Mouse (Mus musculus) kidney, embryonic 15.5 days (tissue): ENCODE measurements around the gene Tulp4. TPM values are rescaled to one million over a fixed set of nuclear protein-coding genes. Genes with fewer than 3 reads are reported as not detected.

ENCODE experiments used
- ATAC-seq: fragments of 200-750 bp; cut with Nextera tagmentation; replicated peaks from 2 replicates; pipeline ENCODE4 v1.8.0; 2017; ENCODE audit warnings: moderate TSS enrichment; ENCODE audit not compliant: low FRiP score
- H3K27ac ChIP-seq: fragments of 300-500 bp; sonication (generic); 2 replicates; pipeline ENCODE4 v1.5.1; 2015; ENCODE audit warnings: mild to moderate bottlenecking, inconsistent platforms
- H3K27me3 ChIP-seq: fragments of 300-500 bp; sonication (generic); 2 replicates; pipeline ENCODE4 v1.6.1; 2015; ENCODE audit warnings: inconsistent platforms
- H3K36me3 ChIP-seq: fragments of 300-500 bp; sonication (generic); 2 replicates; pipeline ENCODE4 v1.6.1; 2015; ENCODE audit warnings: inconsistent platforms
- H3K4me1 ChIP-seq: fragments of 300-500 bp; sonication (generic); 2 replicates; pipeline ENCODE4 v1.6.1; 2015; ENCODE audit warnings: inconsistent platforms
- H3K4me2 ChIP-seq: fragments of 300-500 bp; sonication (generic); 2 replicates; pipeline ENCODE4 v1.6.1; 2015; ENCODE audit warnings: moderate library complexity, mild to moderate bottlenecking, inconsistent platforms
- H3K4me3 ChIP-seq: fragments of 300-500 bp; sonication (generic); replicated peaks from 2 replicates; pipeline ENCODE4 v1.5.1; 2015; ENCODE audit warnings: mild to moderate bottlenecking, inconsistent platforms
- H3K9ac ChIP-seq: fragments of 300-500 bp; sonication (generic); 2 replicates; pipeline ENCODE4 v1.6.1; 2015; ENCODE audit warnings: mild to moderate bottlenecking, inconsistent platforms
- H3K9me3 ChIP-seq: fragments of 300-500 bp; sonication (generic); replicated peaks from 2 replicates; pipeline ENCODE4 v1.6.1; 2016; ENCODE audit warnings: inconsistent platforms
- WGBS: fragments of 180-500 bp; shearing (Covaris S2); methylation state at CpG from one replicate; pipeline ENCODE4 v1.1.7; 2015; ENCODE audit warnings: mixed read lengths; 5-methylcytosine and 5-hydroxymethylcytosine counted together
- polyA plus RNA-seq: library from polyadenylated mRNA; unstranded; fragments of >200 nt; fragmentation: Nextera tagmentation; extraction: Ambion mirVana; gene quantifications from 2 replicates; pipeline ENCODE4 v1.2.1, GENCODE M21; 2015

Tulp4 gene
- polyA plus RNA-seq, 1 experiment from 2014 or later: 75.0 TPM

GRCm38 (mm10) chr17:6128039-6128438, 21.8 kb downstream of the Tulp4 start:
- no peak overlapping the region for H3K9ac ChIP-seq
- H3K4me1 ChIP-seq: no peaks in the 10 kb centered on the region
- no peaks in the 10 kb centered on the region for H3K27me3 ChIP-seq
- H3K27ac ChIP-seq: no peak overlapping the region
- H3K4me3 ChIP-seq: no peak overlapping the region
- no peaks in the 10 kb centered on the region for H3K9me3 ChIP-seq
- H3K36me3 ChIP-seq: peaks cover 17% of the 10 kb centered on the region
- no peak overlapping the region for H3K4me2 ChIP-seq
- 50% methylated on average over 3 of the region's 3 CpGs for WGBS
- no peak for ATAC-seq

- Histone ChIP-seq H3K27me3 (no peaks in the 10 kb centered on the region), H3K27ac (no peak overlapping the region)
- ATAC-seq: no peak
Observed at GRCm38 (mm10) chr17:6129361-6129760, 23.1 kb downstream of the Tulp4 start.

GRCm38 (mm10) chr17:6131083-6131482, 24.8 kb downstream of the Tulp4 start:
- ATAC-seq: no peak
- no peak overlapping the region for H3K27ac ChIP-seq
- H3K4me2 ChIP-seq: no peak overlapping the region
- no peaks in the 10 kb centered on the region for H3K4me1 ChIP-seq
- 96% methylated on average over 3 of the region's 3 CpGs for WGBS
- H3K9me3 ChIP-seq: no peaks in the 10 kb centered on the region
- H3K9ac ChIP-seq: no peak overlapping the region
- H3K36me3 ChIP-seq: no peaks in the 10 kb centered on the region
- no peaks in the 10 kb centered on the region for H3K27me3 ChIP-seq
- no peak overlapping the region for H3K4me3 ChIP-seq

More at GRCm38 (mm10) chr17:6129361-6129760, 23.1 kb downstream of the Tulp4 start:
- no peak overlapping the region for H3K4me3 ChIP-seq
- 83% methylated on average over 4 of the region's 4 CpGs for WGBS
- peaks cover 10% of the 10 kb centered on the region; the same call in 1 of the 2 replicates for H3K36me3 ChIP-seq
- H3K9me3 ChIP-seq: no peaks in the 10 kb centered on the region
- H3K9ac ChIP-seq: no peak overlapping the region
- H3K4me2 ChIP-seq: no peak overlapping the region
- H3K4me1 ChIP-seq: no peaks in the 10 kb centered on the region

GRCm38 (mm10) chr17:6140875-6141274, 34.6 kb downstream of the Tulp4 start:
- Histone ChIP-seq H3K4me3 (no peak overlapping the region), H3K9ac (no peak overlapping the region), H3K9me3 (no peaks in the 10 kb centered on the region), H3K27me3 (no peaks in the 10 kb centered on the region), H3K27ac (no peak overlapping the region), H3K4me1 (no peaks in the 10 kb centered on the region), H3K4me2 (no peak overlapping the region), H3K36me3 (peaks cover 27% of the 10 kb centered on the region)
- 85% methylated on average over 3 of the region's 3 CpGs for WGBS
- ATAC-seq: no peak

GRCm38 (mm10) chr17:6141344-6141743, 35.1 kb downstream of the Tulp4 start:
- no peaks in the 10 kb centered on the region for H3K4me1 ChIP-seq
- no peaks in the 10 kb centered on the region for H3K27me3 ChIP-seq
- no peak overlapping the region for H3K4me3 ChIP-seq
- H3K36me3 ChIP-seq: peaks cover 27% of the 10 kb centered on the region
- H3K4me2 ChIP-seq: no peak overlapping the region
- WGBS: 91% methylated on average over 2 of the region's 2 CpGs
- no peak overlapping the region for H3K9ac ChIP-seq
- no peak overlapping the region for H3K27ac ChIP-seq
- no peaks in the 10 kb centered on the region for H3K9me3 ChIP-seq
- no peak for ATAC-seq

- ATAC-seq: no peak
- no peak overlapping the region for H3K9ac ChIP-seq
- no peaks in the 10 kb centered on the region for H3K9me3 ChIP-seq
- H3K27me3 ChIP-seq: no peaks in the 10 kb centered on the region
- 80% methylated on average over 2 of the region's 2 CpGs for WGBS
- no peak overlapping the region for H3K4me3 ChIP-seq
- H3K4me2 ChIP-seq: no peak overlapping the region
- H3K4me1 ChIP-seq: no peaks in the 10 kb centered on the region
- H3K27ac ChIP-seq: no peak overlapping the region
- peaks cover 16% of the 10 kb centered on the region; the same call in 1 of the 2 replicates for H3K36me3 ChIP-seq
Observed at GRCm38 (mm10) chr17:6145244-6145643, 39.0 kb downstream of the Tulp4 start.

GRCm38 (mm10) chr17:6152941-6153340, 46.7 kb downstream of the Tulp4 start:
- no peaks in the 10 kb centered on the region for H3K27me3 ChIP-seq
- 87% methylated on average over 4 of the region's 4 CpGs for WGBS
- H3K4me1 ChIP-seq: no peaks in the 10 kb centered on the region
- H3K9me3 ChIP-seq: no peaks in the 10 kb centered on the region
- no peak overlapping the region for H3K4me3 ChIP-seq
- H3K4me2 ChIP-seq: no peak overlapping the region
- no peaks in the 10 kb centered on the region for H3K36me3 ChIP-seq
- no peak for ATAC-seq
- no peak overlapping the region for H3K27ac ChIP-seq
- no peak overlapping the region for H3K9ac ChIP-seq

GRCm38 (mm10) chr17:6153581-6153980, 47.3 kb downstream of the Tulp4 start:
- no peaks in the 10 kb centered on the region for H3K36me3 ChIP-seq
- H3K4me2 ChIP-seq: no peak overlapping the region
- H3K27me3 ChIP-seq: no peaks in the 10 kb centered on the region
- H3K27ac ChIP-seq: no peak overlapping the region
- no peak for ATAC-seq
- no peak overlapping the region for H3K4me3 ChIP-seq
- H3K9ac ChIP-seq: no peak overlapping the region
- 80% methylated on average over 4 of the region's 4 CpGs for WGBS
- no peaks in the 10 kb centered on the region for H3K9me3 ChIP-seq
- no peaks in the 10 kb centered on the region for H3K4me1 ChIP-seq

- 75% methylated on average over 4 of the region's 4 CpGs for WGBS
- Histone ChIP-seq H3K9me3 (no peaks in the 10 kb centered on the region), H3K9ac (no peak overlapping the region), H3K4me1 (no peaks in the 10 kb centered on the region), H3K4me2 (no peak overlapping the region), H3K4me3 (no peak overlapping the region), H3K27ac (no peak overlapping the region), H3K36me3 (no peaks in the 10 kb centered on the region), H3K27me3 (no peaks in the 10 kb centered on the region)
- ATAC-seq: no peak
Observed at GRCm38 (mm10) chr17:6154366-6154765, 48.1 kb downstream of the Tulp4 start.

- Histone ChIP-seq H3K9ac (no peak overlapping the region), H3K4me1 (peaks cover 2% of the 10 kb centered on the region; the same call in 1 of the 2 replicates), H3K4me3 (no peak overlapping the region), H3K9me3 (no peaks in the 10 kb centered on the region), H3K27ac (no peak overlapping the region), H3K36me3 (no peaks in the 10 kb centered on the region), H3K4me2 (no peak overlapping the region), H3K27me3 (no peaks in the 10 kb centered on the region)
- ATAC-seq: no peak
- WGBS: 92% methylated on average over 6 of the region's 6 CpGs
Observed at GRCm38 (mm10) chr17:6160495-6160894, 54.3 kb downstream of the Tulp4 start.

- ATAC-seq: no peak
- Histone ChIP-seq H3K9me3 (no peaks in the 10 kb centered on the region), H3K36me3 (no peaks in the 10 kb centered on the region), H3K4me1 (peaks cover 2% of the 10 kb centered on the region; the same call in 1 of the 2 replicates), H3K27me3 (no peaks in the 10 kb centered on the region), H3K9ac (no peak overlapping the region), H3K4me3 (no peak overlapping the region), H3K27ac (no peak overlapping the region), H3K4me2 (no peak overlapping the region)
- WGBS: 85% methylated on average over 9 of the region's 9 CpGs
Observed at GRCm38 (mm10) chr17:6161916-6162315, 55.7 kb downstream of the Tulp4 start.

- H3K36me3 ChIP-seq: no peaks in the 10 kb centered on the region
- H3K4me2 ChIP-seq: no peak overlapping the region
- no peak overlapping the region for H3K9ac ChIP-seq
- no peak for ATAC-seq
- no peaks in the 10 kb centered on the region for H3K27me3 ChIP-seq
- WGBS: 75% methylated on average over 1 of the region's 1 CpGs
- no peaks in the 10 kb centered on the region for H3K9me3 ChIP-seq
- peaks cover 2% of the 10 kb centered on the region; the same call in 1 of the 2 replicates for H3K4me1 ChIP-seq
- H3K27ac ChIP-seq: no peak overlapping the region
- H3K4me3 ChIP-seq: no peak overlapping the region
Observed at GRCm38 (mm10) chr17:6162761-6163160, 56.5 kb downstream of the Tulp4 start.

GRCm38 (mm10) chr17:6164911-6165310, 58.7 kb downstream of the Tulp4 start:
- Histone ChIP-seq H3K27me3 (no peaks in the 10 kb centered on the region), H3K36me3 (no peaks in the 10 kb centered on the region), H3K4me1 (peaks cover 2% of the 10 kb centered on the region; the same call in 1 of the 2 replicates), H3K27ac (no peak overlapping the region), H3K4me3 (no peak overlapping the region), H3K9me3 (no peaks in the 10 kb centered on the region), H3K9ac (no peak overlapping the region), H3K4me2 (no peak overlapping the region)
- no peak; the same call in 1 of the 2 replicates for ATAC-seq
- 21% methylated on average over 4 of the region's 4 CpGs for WGBS
